Mouse (Mus musculus) spleen, postnatal 10 days (tissue): ENCODE measurements around the gene Ccnd3.
"Not testable (repeated sequence)": the region's sequence is repeated elsewhere in the genome, so short reads cannot be mapped to it uniquely, and the experiment has no call there.

Experiments
- DNase-seq, 2 experiments: peaks; one replicate each; pipeline ENCODE4 v3.0.0; 2021 to 2022; ENCODE audit warnings: low spot score in 2 of 2

Gene Ccnd3

DNA sequence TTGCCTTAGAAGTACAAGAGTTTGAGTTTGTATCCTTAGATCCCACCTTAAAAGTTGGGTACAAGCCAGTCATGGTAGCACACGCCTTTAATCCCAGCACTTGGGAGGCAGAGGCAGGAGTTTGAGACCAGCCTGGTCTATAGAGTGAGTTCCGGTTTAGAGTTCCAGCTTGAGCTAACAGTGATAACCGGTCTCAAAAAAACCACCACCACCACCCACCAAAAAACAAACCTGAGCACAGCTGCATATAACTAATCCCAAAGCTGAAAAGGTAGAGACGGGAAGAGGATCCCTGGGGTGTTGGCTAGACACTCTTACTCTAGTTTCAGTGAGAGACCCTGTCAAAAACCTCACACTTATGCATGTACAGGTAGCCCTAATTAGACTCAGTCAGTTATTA lies 111.8 kb downstream of the Ccnd3 start:
- peak in 1 of 2 experiments; percentile 15 for DNase-seq

DNA sequence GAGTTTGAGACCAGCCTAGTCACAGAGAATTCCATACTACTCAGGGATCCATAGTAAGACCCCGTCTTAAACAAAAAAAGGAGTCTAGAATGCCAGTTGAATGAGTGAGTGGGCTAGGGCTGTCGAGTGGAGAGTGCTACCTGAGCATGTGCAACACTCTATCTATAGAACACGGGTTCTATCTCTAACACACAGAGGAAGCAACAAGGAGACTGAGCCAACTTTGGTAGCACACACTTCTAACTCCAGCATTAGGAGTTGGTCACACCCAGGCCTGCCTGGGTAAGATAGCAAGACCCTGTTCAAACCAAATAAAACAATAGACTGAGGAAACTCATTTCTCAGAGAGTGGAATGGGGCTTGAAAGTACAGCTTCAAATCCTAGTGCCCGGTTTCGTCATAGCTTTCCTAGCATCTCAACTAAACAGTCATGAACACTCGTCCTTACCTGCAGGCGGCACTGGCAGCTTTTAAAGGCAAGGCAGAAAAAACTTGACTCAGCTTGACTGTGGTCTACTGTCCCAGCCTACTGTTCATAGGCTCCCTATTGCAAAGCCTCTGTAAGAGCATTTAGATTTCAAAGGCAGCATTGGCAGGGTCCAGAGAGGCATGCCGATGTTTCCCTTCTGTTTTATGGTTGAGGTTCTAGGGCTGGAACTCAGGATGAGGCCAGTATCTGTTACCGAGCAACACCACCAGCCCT lies 112.9 kb downstream of the Ccnd3 start:
- peak; percentile 50 to 73 for DNase-seq

DNA sequence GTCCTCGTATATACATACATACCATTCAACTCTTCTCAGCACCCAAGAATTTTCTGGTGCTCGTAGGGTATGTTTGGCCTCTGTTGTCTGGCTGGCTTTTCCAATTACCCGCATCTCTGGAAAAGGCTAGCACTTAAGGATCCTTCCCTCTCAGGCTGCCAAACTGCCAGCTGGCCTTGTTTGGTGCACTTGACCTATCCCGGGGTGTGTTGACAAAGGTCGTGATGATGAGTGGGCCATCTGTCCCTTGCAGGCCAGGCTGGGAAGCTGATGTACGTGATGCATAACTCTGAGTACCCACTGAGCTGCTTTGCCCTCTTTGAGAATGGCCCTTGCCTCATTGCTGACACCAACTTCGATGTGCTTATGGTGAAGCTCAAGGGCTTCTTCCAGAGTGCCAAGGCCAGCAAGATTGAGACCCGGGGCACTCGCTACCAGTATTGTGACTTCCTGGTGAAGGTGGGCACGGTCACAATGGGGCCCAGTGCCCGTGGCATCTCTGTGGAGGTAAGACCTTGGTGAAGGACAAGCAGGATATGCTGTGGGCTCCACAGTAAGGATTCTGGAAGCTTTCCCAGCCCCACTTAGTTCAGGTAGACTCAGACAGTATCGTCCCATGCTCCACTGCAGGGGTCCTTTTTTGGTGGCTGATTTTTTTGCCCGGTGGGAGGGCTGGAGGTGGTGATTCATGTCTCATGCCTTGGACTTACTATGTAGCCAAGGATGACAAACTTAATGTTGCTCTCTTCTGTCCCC lies 113.9 kb downstream of the Ccnd3 start:
- DNase-seq: peak in 1 of 2 experiments; percentile 14

DNA sequence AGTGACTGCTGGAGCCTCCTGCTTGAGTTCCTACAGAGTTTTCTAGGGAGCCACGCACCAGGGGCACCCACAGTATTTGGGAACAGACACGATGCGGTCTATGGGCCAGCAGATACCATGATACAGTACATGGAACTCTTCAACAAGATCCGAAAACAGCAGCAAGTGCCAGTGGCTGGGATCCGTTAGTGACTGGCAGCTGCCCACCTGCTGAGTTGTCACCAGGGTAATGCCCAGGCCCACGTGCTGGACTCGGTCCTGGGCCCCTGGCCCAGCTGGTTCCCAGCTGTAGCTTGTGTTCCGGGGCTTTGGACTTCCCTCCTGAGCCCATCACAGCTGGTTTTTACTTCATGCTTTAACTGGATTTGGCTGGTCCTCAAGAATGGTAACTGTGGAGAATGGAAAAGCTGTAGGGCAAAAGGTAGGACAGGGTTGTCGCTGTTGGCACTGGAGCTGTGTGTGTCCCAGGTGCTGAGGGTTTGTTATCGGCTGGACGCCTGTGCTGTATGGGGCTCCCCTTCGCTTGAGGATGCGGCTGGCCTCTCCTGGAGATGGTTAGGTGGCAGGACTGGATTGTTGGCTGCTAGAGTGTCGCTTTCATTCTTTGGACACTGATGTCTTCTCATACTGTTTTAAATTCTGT lies 118.2 kb downstream of the Ccnd3 start:
- no peak for DNase-seq

DNA sequence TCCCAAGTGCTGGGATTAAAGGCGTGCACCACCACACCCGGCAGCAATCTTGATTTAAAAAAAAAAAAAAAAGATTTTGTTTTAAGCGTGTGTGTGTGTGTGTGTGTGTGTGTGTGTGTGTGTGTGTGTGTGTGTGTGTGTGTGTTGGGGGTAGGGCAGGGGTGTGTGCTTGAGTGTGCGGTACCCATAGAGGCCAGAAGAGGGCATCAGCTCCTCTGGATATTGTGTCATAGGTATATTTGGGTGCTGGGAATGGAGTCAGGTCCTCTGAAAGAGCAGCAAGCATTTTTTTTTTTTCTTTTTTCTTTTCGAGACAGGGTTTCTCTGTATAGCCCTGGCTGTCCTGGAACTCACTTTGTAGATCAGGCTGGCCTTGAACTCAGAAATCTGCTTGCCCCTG lies 119.7 kb downstream of the Ccnd3 start:
- DNase-seq: not testable (repeated sequence)

DNA sequence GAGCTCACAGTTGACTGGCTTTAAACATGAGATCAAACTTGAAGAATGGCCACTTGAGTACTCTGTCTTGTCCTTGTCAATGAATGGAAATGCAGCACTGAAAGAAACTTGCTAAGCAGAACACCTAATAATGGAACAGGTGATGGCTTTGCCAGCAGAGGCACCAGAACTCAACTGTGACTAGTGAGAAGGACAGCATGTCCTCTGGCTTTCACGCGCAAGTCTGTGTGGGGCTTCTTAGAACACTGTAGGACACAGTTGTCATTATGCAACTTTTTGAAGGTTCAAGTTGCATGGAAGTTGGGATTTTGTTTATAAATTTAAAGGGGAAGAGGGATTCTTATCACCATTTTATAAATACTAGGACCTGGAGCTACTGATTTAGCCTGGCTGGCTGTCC lies 120.2 kb downstream of the Ccnd3 start:
- DNase-seq: no peak

DNA sequence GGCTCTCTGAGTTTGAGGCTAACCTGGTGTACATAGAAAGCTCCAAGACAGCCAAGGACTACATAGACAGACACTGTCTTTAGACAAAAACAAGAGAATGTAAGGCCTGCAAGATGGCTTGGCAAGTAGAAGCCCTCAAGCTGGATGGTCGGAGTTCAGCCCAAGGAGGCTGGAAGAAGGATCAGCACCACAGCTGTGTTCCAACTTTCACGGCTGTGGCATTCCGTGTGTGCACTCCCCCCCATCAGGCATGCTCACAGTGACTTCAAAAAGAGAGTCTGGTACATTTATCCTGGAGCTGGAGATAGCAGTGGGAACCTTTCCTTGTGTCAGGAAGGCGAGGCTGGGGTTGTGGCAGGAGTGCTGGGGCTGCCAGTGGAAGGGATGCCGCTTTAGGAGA lies 121.2 kb downstream of the Ccnd3 start:
- no peak for DNase-seq

DNA sequence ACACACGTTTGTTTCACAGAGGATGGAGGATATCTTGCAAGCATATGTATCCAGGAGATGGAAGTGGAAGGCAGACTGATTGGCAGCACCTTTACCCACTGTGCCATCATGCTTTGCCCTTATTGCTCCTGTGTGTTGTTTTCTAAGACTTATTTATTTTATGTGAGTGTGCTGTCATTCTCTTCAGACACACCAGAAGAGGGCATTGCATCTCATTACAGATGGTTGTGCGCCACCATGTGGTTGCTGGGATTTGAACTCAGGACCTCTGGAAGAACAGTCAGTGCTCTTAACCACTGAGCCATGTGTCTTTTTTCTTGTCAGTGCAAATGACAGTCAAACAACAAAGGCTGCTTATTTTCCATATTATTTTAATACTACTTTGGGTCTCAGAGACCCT lies 122.9 kb downstream of the Ccnd3 start:
- no peak for DNase-seq

DNA sequence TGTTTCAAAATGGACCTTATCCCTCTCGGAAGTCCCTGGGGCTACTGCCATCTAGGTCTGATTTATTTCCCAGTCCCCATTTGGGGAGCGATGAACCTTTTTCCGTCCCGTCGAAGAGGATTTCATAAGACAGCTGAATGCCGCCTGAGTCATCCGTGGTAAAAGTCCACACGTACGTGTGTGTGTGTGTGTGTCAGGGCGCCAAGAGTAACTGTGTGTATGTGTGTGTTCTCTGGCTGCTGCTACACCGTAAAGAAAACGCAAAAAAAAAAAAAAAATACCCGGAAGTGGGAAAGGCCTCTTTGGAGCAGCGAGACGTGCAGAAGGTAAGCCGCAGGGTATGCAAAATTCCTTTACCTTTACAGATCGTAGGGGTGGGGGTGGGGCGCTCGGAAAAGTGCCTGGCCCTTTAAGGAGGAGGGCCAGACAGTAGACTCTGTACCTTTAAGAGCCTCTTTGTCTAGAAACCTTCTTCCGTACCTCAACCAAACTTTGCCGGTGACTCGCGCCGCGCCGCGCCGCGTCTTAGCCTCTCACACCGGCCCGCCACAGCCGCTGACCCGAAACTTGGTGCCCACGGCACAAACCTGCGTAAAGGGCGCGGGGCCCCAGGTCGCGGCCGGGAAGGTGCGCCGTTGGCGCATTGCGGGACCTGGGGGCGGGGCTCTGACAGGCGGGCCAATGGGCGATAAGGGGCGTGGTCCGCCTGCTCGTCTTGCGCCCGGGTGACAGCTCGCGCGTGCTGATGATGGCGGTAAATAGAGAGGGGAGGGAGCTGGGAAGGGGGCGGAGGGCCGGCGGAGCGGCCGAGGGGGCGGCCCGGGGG lies 124.2 kb downstream of the Ccnd3 start:
- peak; percentile 94 to 98 for DNase-seq

DNA sequence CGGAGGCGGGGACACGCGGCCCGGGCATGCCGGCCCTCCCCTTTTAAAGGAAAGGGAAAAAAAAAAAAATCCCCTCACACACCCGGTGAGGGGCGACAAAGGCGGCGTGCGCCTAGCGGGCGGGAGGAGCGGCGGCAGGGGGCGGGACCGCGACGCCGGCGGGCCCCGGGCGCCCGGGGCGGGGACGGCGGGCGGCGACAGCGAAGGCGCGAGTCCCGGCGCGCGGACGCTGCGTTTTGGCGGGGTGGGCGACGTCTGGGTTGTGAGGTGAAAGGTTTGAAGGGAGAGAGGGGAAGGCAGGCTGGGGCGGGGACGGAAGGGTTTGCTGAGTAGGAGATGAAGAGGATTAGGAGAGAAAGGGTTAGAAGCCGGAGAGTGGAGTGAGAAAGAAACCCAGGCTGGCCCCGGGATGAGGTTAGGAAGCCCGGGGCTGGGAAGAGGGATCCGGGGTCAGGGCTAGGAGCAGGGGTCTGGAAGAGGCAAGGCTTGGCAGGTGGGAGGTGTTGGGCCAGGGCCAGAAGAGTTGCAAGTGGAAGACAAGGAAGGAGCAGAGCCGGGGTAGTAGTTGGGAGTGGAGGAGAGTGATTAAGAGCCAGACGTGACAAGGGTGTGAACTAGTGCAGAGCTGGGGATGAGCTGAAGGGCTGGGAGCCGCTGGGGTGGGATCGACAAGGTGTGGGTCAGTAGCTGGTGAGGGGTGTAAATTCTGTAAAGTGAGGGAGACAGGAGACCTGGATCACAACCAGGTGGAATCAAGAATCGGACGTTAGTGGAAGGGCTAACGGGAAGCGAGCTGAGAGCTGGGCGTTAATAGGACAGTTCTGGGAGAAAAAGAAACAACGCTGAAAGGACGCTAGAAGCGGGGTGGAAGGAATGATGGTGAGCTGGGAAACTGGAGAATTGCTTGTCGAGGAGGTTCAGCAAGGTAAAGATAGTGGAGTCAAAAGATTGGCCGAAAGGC lies 125.1 kb downstream of the Ccnd3 start:
- peak; percentile 63 to 71 for DNase-seq

DNA sequence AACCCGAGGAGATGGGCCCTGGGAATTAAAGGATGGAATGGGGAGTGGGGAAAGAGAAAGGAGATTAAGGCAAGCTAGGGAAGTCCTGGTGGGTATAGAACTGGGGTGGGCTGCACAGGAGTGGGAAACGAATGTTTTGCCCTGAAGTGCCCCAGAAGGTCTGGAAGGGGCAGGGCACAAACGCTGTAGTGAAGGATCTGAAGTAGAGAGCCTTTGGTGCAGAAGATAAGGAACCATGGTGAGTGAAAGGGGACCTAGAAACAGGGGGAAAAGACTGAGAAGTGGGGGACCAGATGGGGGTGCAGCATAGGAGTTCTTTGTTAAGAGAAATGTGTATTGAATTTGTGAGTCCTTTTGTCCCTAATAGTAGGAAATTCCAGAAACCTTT lies 125.8 kb downstream of the Ccnd3 start, which contains the start of gene Usp49:
Gene Usp49, plus strand, starts transcription at position 13 of the 388 bp plus-strand sequence.
- DNase-seq: peak; percentile 34 to 47

DNA sequence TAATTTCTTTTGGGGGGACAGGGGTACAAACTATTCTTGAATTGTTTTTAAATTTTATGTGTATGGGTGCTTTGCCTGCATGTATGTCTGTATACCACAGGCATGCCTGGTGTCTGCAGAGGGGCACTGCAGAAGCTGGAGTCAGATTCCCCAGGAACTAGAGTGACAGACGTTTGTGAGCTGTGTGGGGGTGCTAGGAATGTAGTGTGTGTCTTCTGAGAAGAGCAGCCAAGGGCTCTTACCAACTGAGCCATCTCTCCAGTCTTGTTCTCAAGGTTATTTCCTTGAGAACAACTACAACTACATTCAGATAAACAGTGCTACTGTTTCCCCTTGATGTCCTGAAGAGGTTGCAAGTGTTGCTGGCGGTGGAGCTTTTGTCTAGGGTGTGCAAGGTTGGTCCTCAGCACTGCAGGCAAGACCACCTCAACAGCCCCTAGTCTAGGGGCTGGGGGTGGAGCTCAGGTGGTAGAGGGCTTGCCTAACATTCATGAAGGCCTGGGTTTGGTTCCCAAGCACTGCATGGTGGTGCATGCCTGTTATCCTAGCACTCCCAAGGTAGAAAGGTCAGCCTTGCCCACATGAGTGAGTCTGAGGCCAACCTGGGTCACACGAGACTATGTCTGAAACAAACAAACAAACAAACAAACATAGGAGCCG lies 127.5 kb downstream of the Ccnd3 start:
- DNase-seq: no peak

DNA sequence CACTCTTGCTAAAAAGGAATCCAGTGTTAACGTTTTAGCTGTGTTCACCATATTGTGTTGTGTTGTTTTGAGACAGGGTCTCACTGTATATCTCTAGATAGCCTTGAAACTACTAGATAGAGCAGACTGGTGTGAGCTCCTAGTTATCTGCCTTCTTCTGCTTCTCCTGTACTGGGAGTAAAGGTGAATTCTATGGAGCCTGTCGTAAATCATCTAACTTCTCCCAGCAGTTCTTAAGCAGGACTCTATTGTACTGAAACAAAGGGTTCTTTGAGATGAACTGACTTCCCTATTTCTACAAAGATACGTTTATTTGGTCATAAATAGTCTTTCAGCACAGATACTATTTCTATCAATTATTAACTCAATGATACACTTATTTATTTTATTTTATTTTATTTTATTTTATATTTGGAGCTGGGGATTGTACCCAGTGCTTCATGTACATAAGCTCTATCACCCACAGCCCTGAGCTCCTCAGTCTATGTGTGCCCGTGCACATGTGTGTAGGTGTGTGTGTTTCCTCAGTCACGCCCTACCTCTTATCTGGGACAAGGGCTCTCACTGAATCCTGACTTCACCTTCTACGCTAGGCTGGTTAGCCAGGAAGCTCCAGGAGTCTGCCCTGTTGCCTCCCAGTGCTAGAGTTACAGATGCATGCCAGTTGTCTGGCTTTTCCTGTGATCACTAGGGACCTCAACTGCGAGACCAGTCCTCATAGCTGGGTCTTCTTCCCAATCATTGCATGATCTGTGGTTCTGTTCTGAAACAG lies 129.3 kb downstream of the Ccnd3 start:
- no peak for DNase-seq

DNA sequence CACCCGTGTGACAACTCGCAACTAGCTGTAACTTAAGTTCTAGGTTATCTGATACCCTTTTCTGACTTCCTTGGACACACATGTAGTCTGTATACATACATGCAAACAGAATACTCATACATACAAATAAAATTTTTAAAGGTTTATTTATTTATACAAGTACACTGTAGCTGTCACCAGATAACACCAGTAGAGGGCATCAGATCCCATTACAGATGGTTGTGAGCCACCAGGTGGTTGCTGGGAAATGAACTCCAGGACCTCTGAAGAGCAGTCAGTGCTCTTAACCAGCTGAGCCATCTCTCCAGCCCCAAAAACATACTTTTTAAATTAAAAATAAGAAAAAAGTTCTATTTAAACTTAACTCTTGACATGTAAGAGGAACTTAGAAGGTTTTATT lies 138.1 kb downstream of the Ccnd3 start:
- DNase-seq: no peak

DNA sequence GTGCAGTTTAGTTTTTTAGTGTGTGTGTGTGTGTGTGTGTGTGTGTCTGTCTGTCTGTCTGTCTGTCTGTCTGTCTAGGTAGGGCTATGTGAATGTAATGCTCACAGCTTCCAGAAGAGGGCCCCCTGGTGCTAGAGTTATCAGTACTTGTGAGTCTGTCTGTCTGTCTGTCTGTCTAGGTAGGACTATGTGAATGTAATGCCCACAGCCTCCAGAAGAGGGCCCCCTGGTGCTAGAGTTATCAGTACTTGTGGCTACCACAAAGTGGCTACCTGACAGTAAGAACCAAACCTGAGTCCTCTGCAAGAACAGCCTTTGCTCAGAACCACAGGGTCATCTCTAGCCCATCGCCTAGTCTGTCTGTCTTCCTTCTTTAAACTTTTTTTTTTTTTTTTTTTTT lies 141.8 kb downstream of the Ccnd3 start:
- DNase-seq: peak; percentile 34 to 58

DNA sequence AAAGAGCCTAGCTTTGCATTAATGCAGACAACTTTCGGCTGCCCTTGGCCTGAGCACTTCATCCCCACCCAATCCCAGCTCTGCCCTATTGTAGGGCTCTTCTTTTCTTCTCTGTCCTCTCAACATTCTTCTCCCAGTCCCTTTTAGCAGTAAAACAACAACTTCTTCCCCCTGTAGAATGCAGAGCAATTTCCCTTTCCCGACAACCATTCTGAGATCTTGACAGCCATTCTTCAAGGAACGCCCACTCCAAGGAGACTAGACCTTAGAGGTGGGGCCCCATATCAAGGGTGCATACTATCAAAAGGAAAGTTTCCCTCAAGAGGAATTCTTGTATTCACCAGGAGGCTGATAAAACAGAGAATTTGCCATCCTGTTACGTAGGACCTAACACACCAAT lies 144.1 kb downstream of the Ccnd3 start:
- DNase-seq: no peak
